Mouse (Mus musculus): ENCODE measurements at regions not wholly inside any gene's neighbourhood (a gene's known extent, or its start where the extent isn't known, plus 50 kb on each side); places are given as distances from the start of the nearest gene placed in this dataset.

DNA sequence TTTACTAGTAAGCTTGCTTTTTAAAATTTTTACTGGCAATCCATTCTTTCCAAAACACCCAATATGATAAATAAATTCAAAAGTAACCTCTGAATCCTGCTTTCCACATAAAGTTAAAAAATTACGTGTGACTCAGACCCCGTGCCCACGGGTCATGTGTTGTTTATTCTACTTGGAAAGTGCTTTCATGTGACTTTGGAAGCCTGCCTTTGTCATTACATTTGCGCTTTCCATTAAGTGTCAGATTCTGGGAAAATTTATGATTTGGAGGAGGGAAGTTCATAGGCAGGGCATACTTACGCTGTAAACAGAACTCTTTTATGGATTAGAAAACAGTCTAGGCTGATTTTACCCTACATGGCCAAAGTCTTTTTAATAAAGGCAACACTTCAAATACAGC is 466.8 kb upstream of the Adamts5 start:
- TF ChIP-seq CTCF (IDR thresholded peaks at IDR 0.05; ENCODE audit: extremely low read depth, insufficient read length, insufficient replicate concordance, low read depth, low read length) (no peak), POLR2A (IDR thresholded peaks at IDR 0.05; ENCODE audit: low read depth, low read length) (no peak)
